Mouse (Mus musculus): Measurements from ENCODE around the gene Gm49378.

The Gm49378 gene

DNA sequence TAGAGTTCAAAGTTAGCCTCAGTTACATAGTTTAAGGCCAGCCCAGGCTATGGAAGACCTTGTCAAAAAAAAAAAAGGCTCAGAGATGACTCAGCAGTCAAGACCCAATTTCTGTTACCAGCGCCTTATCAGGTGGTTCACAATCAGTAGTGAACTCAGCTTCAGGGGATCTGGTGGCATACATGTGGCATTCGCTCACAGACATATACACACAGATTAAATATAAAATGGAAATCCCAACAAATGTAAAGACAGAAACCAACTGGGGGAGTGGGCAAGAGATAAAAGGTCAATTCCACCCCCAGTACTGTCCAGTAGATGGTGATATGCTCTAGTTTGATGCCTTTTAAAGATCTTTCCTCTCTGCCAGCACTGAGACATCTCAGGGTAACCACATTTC lies 51.5 kb downstream of the Gm49378 start:
- no peak for DNase-seq

DNA sequence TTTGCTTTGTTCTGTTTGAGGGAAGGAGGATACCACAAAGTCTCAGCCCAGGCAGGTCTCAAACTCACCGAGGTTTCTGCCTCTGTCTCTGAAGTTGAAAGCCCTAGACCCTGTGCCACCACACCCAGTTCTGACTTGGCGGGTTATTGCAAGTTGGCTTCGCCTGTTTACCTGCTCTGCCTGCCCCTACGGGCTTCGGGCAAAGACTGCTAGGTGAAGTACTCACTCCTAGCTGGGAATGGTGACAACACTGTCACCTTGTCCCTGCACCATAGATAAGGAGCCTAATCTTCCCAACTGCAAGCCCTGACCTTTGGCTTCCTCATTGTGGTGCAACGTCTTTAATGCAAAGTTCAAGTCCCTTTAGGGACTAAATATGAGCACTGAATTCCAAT lies 52.1 kb downstream of the Gm49378 start:
- no peak for DNase-seq

DNA sequence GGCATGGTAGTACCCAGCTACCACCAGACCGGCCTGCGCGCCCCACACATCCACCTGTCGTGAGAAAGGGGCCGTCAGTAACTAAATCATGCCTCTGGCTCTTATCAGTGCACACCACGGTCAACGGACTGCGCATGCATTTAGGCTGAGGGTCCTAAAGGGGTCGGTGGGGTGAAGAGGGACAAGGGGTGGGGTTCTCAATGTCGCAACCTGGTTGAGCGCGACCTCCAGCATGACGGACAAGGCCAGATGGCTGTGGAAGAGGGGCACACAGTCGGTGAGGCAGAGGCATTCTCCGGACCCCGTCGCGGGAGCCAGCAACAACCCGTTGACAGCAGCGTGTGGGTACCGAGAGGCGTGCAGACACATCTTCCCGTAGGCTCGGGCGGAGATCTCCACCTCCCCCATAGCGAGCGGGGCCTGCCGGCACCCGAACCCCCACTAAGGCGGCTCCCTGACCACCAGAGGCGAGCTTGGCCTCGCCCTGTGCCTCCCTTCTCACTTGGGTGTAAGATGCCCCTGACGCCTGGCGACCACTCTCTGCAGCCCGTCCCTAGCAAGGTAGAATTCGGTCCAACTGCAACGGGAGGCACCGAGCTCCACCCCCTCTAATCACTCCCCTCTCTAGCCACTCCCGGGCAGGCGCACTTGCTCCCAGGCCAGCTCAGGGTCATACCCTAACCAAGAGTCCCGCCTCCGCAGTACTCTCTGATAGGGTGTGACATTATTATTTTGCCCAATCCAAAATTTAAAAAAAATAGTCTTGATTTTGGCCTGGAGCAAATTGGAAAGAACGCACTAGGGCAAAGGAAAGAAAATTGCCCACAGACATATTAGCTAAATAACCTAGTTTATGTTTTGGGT lies 52.8 kb downstream of the Gm49378 start, which contains the start of gene Emc9:
Gene Emc9 (minus strand): TSS at position 601 of the 864 bp plus-strand sequence.
- DNase-seq = peak; percentile 92

DNA sequence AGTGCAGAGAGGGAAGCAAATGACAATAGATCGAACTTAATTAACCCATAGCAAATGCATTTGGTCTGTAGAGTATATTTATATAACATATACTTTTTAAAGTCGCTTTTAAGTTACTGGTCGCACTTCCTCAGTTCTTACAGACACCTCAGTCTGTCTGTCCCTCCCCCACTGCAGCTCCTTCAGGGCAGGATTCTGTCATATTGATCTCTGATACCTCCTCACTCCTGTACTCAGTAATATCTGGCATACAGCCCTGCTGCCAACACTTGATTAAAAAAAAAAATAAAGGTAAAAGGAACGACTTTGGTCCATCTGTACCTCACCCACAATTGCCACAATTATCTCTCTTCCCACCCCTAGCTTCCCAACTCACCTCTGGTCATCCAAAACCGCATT lies 53.4 kb downstream of the Gm49378 start:
- DNase-seq = no peak

DNA sequence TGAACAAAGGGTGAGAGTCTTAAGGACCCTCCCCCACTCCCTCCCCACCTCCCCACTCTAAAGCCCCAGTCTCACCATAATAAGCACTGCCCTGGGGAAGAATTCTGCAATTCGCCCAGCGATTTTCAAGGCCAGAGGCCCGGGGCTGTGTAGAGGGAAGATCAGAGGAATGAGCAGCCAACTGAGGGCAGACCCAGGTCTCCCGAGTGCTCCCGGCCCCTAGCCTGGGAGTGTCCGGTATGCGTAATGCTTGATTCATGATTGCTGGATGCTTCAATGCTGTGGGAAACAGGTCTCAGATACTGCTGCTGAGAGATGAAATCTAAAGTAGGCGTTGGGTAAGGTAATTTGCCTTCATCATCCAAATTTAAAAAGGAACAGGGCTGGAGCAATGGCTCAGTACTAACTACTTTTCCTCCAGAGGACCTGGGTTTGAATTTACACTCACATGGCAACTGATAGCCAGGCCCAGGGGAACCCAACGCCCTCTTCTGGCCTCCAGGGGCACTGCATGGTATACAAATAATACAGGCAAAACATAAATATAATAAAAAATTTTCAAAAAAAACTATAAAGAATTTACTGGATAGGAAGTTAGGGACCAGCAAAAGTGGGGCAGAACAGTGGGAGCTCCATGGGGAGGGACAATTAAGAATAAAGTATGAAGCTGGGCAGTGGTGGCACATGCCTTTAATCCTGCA lies 55.6 kb downstream of the Gm49378 start:
- DNase-seq = no peak

DNA sequence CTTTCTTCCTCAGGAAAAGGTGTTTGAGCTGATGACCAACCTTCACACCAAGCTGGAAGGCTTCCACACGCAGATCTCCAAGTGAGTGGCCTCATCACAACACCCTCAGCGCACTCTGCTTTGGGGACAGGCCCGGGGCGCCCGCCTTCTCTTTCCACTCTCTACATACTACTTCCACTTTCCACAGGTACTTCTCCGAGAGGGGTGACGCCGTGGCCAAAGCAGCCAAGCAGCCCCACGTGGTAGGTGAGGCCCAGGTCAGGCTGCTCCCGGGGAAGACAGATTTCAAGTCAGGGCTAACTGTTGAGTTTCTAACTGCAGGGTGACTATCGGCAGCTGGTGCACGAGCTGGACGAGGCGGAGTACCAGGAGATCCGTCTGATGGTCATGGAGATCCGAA lies 57.0 kb downstream of the Gm49378 start:
- no peak for DNase-seq

DNA sequence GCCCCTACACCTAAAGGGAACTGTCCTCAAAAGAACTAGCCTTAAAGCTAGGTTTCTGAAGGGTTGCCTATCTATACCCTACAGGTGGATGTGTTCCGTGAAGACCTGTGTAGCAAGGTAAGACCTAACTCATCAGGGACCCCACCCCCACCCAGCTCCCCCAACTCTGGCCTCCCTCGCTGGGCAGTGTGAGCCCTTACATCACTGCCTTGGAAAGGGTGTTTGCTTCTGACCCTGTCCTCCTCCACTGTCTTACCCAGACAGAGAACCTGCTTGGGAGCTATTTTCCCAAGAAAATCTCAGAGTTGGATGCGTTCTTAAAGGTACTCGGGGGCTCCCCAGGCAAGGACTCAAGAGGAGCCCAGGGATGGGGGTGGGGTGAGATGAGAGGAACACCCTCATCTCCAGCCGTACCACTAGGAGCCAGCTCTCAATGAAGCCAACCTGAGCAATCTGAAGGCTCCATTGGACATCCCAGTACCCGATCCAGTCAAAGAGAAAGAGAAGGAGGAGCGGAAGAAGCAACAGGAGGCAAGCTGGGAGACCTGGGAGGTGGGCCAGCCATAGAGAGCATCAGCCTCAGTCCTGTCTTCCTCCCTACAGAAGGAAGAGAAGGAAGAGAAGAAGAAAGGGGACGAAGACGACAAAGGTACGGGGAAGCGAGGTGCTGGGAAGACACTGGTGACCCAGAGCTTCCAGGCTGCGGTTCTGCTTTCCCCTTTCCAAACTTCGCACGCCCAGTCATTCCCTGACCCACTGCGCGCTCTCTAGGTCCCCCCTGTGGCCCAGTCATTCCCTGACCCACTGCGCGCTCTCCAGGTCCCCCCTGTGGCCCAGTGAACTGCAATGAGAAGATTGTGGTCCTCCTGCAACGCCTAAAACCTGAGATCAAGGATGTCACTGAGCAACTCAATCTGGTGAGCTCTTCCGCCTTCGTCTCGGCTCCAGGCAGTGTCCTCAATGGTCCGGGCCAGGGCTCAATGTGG lies 57.9 kb downstream of the Gm49378 start:
- no peak for DNase-seq
